Mouse (Mus musculus) 3T3-L1 (cell line): ENCODE results near the gene Tead1.

Experiments
- DNase-seq: peaks from one replicate; pipeline ENCODE4 v3.0.0-alpha.2; 2015; ENCODE audit warnings: low read depth, low spot score

Tead1 gene

GRCm38 (mm10) chr7:112721859-112722258, 42.7 kb downstream of the Tead1 start:
- DNase-seq: no peak

- no peak for DNase-seq
These were observed 49.3 kb downstream of the Tead1 start for GRCm38 (mm10) chr7:112728399-112728798.

GRCm38 (mm10) chr7:112730209-112730608, 51.1 kb downstream of the Tead1 start:
- DNase-seq: no peak

DNA sequence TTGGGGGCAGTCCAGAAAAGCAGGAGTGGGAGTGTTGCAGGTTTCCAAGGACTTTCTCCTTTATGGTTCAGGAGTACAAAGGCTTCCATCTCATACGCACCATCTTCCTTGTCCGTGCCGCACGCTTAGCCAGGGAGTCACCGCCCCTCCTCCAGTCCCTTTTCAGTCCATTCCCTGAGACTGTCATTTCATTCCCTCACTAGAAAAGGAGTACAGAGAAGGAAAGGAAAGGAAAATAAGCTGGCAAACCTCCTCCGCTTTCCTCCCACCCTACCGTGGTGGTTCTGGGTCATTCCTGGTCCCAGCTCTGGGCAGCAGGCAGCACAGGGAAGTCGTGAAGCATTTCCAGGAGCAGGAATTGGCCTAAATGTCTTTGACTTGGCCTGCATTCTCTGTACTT, 52.5 kb downstream of the Tead1 start:
- no peak for DNase-seq

- no peak for DNase-seq
These were observed 60.1 kb downstream of the Tead1 start for GRCm38 (mm10) chr7:112739174-112739573.

GRCm38 (mm10) chr7:112741790-112742189, 62.7 kb downstream of the Tead1 start:
- DNase-seq: no peak

GRCm38 (mm10) chr7:112743063-112743462, 63.9 kb downstream of the Tead1 start:
- no peak for DNase-seq

DNA sequence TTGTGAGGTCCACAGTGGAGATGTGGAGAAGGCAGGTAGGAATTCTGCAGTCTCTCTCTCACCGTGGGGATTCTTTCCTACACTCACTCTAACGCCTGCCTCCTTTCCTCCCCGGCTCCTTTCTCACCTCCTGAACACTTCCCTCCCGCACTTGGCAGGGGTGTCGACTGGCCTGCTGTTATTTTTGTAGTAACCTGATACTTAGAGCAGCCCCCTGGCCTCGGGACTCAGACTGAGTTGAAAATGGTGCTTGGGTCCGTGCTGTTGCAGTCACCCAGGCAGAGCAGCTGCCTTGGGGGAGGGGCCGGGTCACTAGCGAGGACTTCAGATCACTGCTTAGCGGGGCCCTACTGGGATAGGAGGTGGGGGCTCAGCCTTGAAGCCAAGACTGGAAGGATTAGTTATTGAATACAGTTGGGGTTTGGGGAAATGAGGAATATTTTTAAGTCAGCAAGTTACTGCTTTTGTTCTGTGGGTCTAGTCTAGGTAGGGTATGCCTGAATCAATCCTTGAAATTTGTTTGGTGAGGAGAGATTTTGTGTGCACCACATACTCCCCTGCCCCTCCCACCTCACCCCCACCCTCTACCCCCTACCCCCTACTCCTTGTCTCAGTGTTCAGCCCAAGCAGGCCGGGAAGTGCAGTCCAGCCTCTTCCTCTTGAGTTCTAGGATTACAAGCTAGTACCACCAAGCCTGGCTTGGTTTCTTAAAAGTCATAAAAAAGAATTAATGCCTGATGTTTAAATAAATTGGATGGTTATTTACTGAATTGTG, 64.7 kb downstream of the Tead1 start:
- DNase-seq: peak; percentile 39

DNA sequence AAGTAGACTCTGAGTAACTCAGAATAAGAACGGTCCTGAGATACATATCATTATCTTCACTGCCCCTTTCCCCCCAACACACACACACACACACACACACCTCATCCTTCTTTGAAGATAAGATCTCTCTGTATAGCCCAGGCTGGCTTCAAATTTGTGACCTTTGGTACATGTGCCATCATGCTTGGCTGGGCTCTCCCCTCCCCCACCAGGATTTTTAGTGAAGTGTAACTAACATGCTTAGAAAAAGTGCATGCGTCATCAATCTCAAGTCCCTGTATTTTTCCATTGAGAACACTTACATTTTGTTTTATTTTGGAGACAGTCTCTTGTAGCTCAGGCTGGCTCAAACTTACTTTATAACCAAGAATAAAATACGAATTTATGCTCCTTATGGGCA, 68.1 kb downstream of the Tead1 start:
- DNase-seq: no peak

DNA sequence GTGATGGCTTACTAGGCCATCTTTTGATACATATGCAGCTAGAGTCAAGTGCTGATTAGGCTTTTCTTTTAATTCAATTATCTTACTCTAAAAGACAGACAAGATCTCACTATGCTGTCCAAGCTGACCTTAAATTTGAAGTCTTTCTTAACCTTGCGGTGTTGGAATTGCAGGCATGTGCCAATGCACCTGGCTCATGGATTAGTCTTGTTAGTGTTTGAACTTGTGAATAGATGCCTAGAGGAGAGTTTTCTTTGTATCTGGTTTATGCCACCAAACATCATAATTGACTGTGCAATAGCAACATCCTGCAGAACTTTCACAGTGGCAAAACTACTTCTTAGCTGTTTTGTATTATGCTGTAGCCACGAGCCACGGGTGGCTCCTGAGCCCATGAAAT, 68.7 kb downstream of the Tead1 start:
- DNase-seq: no peak

- no peak for DNase-seq
These were observed 69.2 kb downstream of the Tead1 start for GRCm38 (mm10) chr7:112748327-112748726.

DNA sequence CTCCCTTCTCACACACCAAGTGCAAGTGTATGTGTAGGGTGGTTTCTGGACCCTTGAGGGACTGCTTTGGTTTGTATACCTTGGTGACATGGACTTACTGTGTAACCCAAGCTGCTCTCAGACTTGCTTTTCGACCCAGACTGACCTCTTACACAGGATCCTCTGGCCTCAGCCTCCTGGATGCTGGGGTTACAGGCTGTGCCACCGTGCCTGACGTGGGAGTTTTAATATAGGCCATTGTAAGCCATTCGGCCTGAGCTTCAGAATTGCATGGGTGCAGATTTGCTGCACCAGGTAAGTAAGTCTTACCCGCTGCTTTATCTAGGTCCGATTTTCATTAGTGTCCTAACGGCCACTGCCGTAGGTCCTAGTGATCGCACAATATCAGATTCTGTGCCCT, 71.0 kb downstream of the Tead1 start:
- DNase-seq: no peak

- no peak for DNase-seq
These were observed 73.2 kb downstream of the Tead1 start for GRCm38 (mm10) chr7:112752311-112752710.

DNA sequence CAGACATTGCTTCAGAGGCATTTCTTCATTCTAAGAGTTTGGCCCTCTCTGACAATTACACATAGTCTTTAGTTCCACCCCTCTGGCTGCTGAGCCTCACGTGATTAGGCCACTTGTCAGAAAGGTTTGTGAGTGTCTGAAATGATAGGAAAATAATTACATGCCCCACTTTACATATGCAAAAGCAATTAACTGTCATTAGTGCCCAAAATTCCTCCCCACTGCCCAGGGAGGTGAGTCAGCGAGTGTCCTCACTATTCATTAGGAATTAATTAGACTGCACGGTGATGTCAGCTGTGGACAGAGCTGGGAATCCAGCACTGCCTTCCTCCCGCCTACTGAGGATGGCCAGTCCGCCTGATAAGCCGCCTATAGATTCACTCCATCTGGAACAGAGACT, 74.2 kb downstream of the Tead1 start:
- no peak for DNase-seq

- no peak for DNase-seq
These were observed 80.3 kb downstream of the Tead1 start for GRCm38 (mm10) chr7:112759359-112759975.

- DNase-seq: no peak
These were observed 81.2 kb downstream of the Tead1 start for GRCm38 (mm10) chr7:112760293-112760692.

DNA sequence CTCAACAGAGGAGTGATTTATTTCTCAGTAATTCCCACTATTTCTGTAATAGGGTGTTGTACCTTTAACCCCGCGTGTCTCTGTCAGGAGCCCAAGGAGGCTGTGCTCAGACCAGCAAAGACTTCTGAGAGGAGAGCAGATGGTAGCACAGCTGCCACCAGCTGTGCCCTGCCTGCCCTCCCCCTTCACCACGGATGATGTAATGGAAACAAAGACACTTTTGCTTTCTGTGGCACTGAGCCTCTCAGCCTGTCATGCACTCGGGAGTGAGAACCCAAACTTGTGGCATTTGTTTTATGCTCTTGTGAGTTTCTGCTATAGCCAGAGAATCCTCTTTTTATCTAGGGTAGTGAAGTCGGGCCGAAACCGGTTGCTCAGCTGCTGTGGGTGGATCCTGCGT, 81.7 kb downstream of the Tead1 start:
- DNase-seq: peak; percentile 65

DNA sequence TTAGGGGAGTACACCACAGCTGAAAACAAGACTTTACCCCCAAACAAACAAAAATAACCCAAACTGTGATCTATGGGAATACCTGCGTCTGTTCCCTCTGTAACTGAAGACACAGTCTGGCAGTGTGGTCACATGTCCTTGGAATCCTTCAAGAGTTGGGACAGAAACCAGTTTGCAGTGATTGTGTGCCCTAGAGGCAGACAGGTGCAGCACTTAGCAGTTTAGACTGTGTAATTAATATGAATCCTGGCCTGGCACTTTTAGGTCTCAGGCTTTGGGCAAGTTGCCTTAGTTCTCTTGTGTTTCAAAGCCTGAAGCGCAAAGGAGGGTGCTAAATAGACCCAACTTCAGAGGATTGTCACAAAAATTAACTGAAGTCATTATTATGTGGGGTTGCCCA, 83.8 kb downstream of the Tead1 start:
- no peak for DNase-seq

- no peak for DNase-seq
These were observed 84.4 kb downstream of the Tead1 start for GRCm38 (mm10) chr7:112763513-112763912.

DNA sequence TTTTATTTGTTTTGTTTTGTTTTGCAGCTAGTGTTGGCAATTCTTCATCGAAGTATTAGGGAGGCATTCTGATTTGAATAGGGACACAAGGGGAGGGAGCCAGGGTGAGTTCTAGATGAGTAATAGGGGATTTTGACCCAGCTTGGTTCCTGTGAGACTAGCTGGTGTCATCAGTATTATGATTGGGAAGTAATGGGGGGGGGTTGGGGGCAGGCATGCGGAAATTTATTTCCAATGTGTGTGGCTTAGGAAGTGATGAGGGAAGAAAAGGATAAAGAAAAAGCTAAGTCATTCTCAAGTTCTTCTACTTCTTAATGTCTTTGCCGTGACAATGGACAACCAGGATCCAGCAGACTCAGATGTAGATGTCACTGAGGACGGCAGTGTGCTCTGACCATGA, 85.8 kb downstream of the Tead1 start:
- no peak for DNase-seq

- peak; percentile 52 for DNase-seq
These were observed 90.7 kb downstream of the Tead1 start for GRCm38 (mm10) chr7:112769866-112770265.

DNA sequence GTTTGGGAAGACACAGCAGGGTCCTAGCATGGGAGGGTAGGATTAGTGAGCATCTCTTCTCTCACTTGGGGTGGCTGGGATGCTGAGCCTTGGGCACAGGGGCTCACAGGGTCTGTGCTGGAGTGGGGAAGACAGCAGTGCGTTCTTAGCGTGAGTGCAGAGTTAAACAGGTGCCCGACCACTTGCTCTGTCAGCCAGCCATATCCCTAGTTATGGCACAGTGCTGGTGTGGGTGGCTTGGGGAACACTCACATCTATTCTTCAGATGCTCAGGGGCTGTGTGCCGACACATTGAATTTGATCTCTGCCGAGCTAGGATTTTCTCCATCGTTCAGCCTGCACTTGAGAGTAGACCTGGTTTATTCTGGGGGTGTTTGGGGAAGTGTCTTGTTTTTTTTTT, 92.3 kb downstream of the Tead1 start:
- no peak for DNase-seq

- no peak for DNase-seq
These were observed 93.7 kb downstream of the Tead1 start for GRCm38 (mm10) chr7:112772777-112773176.
